Mouse (Mus musculus) midbrain, embryonic 14.5 days (tissue): ENCODE measurements at regions not wholly inside any gene's neighbourhood (a gene's known extent, or its start where the extent isn't known, plus 50 kb on each side); places are given as distances from the start of the nearest gene placed in this dataset.
A peak's percentile ranks its signal among the peaks of the same experiment; 100 is the strongest.

ENCODE experiments used
- ATAC-seq: fragments of 200-750 bp; cut with Nextera tagmentation; 2 replicates; pipeline ENCODE4 v1.8.0; 2017; ENCODE audit warnings: moderate number of reproducible peaks, moderate library complexity; ENCODE audit not compliant: low FRiP score, low TSS enrichment
- DNase-seq: peaks from one replicate; pipeline ENCODE4 v3.0.0-alpha.2; 2015
- H3K27ac ChIP-seq: fragments of 300-500 bp; sonication (generic); replicated peaks from 2 replicates; pipeline ENCODE4 v1.5.1; 2014; ENCODE audit warnings: mild to moderate bottlenecking, low read depth, low read length, moderate library complexity
- H3K27me3 ChIP-seq: fragments of 300-500 bp; sonication (generic); 2 replicates; pipeline ENCODE4 v1.6.1; 2014; ENCODE audit warnings: low read length, control low read depth, mixed read lengths; ENCODE audit not compliant: control insufficient read depth, insufficient read depth
- H3K36me3 ChIP-seq: fragments of 300-500 bp; sonication (generic); 2 replicates; pipeline ENCODE4 v1.6.1; 2014; ENCODE audit warnings: low read length, control low read depth; ENCODE audit not compliant: control insufficient read depth, insufficient read depth
- H3K4me1 ChIP-seq: fragments of 300-500 bp; sonication (generic); 2 replicates; pipeline ENCODE4 v1.6.1; 2014; ENCODE audit warnings: mild to moderate bottlenecking, antibody characterized with exemption, low read length, control low read depth; ENCODE audit not compliant: control insufficient read depth, insufficient read depth
- H3K4me2 ChIP-seq: fragments of 300-500 bp; sonication (generic); 2 replicates; pipeline ENCODE4 v1.6.1; 2014; ENCODE audit warnings: mild to moderate bottlenecking, low read length, moderate library complexity
- H3K4me3 ChIP-seq: fragments of 300-500 bp; sonication (generic); replicated peaks from 2 replicates; pipeline ENCODE4 v1.5.1; 2014; ENCODE audit warnings: low read depth, low read length
- H3K9ac ChIP-seq: fragments of 300-500 bp; sonication (generic); replicated peaks from 2 replicates; pipeline ENCODE4 v1.6.1; 2014; ENCODE audit warnings: mild to moderate bottlenecking, low read length, moderate library complexity
- H3K9me3 ChIP-seq: fragments of 300-500 bp; sonication (generic); 2 replicates; pipeline ENCODE4 v1.6.1; 2016; ENCODE audit warnings: low read length, control low read depth, mixed read lengths; ENCODE audit not compliant: control insufficient read depth
- WGBS: fragments of 180-500 bp; shearing (Covaris S2); extraction: QIAGEN DNeasy Blood & Tissue Kit; methylation state at CpG from one replicate; pipeline ENCODE4 v1.1.7; 2014; 5-methylcytosine and 5-hydroxymethylcytosine counted together

DNA sequence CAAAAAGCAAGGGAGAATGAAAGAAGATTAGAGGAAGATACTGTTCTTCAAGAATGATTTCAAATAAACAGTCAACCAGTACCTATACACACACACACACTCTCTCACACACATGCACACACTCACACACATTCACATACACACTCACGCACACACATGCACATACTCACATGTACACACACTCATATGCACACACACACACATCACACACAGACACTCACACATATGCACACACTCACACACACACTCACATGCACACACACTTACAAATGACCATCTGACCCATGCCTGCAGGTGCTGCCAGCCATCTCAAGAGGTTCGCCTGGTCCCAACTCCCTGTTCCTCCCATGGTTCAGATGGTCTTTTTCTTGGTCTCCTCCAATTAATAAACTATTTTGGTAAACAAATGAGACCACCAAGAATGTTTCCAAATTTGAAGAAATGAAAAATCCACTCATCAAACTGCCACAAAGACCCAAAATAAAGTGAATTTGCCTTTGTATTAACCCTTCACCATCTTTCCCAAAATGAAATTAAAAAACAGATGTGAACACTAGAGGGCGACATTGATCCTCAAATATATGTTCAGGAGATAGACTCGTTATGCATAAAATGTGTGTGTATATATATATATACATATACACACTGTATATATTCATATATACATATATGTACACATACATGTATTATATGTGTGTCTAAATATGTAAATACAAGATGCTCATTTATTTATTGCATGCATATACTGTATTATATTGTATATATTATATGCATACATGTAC is 150.3 kb upstream of the Ank start:
- Histone ChIP-seq H3K4me3 (no peak overlapping the region), H3K27me3 (no peaks in the 10 kb centered on the region), H3K4me2 (no peak overlapping the region), H3K4me1 (no peaks in the 10 kb centered on the region), H3K9me3 (no peaks in the 10 kb centered on the region), H3K9ac (no peak overlapping the region), H3K27ac (no peak overlapping the region), H3K36me3 (no peaks in the 10 kb centered on the region)
- 49% methylated on average over 4 of the region's 4 CpGs for WGBS
- DNase-seq (peak; percentile 86), ATAC-seq (0 out of 2 replicates have a peak, but pooled peaks have one; percentile 46)

- 79% methylated on average over 1 of the region's 1 CpGs for WGBS
Observed at GRCm38 (mm10) chr15:27316746-27317129, 149.7 kb upstream of the Ank start.

GRCm38 (mm10) chr15:27321915-27322665 is 144.4 kb upstream of the Ank start:
- H3K9me3 ChIP-seq: no peaks in the 10 kb centered on the region
- no peak overlapping the region for H3K4me2 ChIP-seq
- H3K4me3 ChIP-seq: no peak overlapping the region
- DNase-seq (no peak), ATAC-seq (no peak)
- no peaks in the 10 kb centered on the region for H3K4me1 ChIP-seq
- no peaks in the 10 kb centered on the region for H3K36me3 ChIP-seq
- no peak overlapping the region for H3K27ac ChIP-seq
- H3K9ac ChIP-seq: no peak overlapping the region
- H3K27me3 ChIP-seq: no peaks in the 10 kb centered on the region
- WGBS: 72% methylated on average over 10 of the region's 10 CpGs

More at GRCm38 (mm10) chr15:27316746-27317129, 149.7 kb upstream of the Ank start:
- Histone ChIP-seq H3K4me3 (no peak overlapping the region), H3K4me1 (no peaks in the 10 kb centered on the region), H3K27me3 (no peaks in the 10 kb centered on the region), H3K27ac (no peak overlapping the region), H3K36me3 (no peaks in the 10 kb centered on the region), H3K4me2 (no peak overlapping the region), H3K9me3 (no peaks in the 10 kb centered on the region), H3K9ac (no peak overlapping the region)
- no peak; the same call in 1 of the 2 replicates for ATAC-seq
- DNase-seq: no peak

- Histone ChIP-seq H3K27ac (no peak overlapping the region), H3K4me1 (no peaks in the 10 kb centered on the region), H3K9ac (no peak overlapping the region)
Observed at GRCm38 (mm10) chr15:27325847-27326548, 140.5 kb upstream of the Ank start.

DNA sequence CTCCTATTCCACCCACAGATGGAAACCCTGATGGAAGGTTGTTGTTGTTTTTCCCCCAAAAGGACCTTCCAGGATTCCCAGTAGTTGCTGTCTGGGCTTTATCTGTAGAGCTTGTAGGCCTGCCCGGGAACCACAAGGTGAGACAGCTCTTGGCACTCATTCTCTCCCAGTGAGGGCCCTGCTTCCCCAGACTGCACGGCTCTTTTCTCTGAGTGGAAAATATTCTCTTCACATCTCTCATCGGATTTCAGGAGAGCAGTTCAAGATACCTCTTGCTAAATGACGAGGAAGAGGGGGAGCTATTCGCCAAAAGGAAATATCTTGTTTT is 140.0 kb upstream of the Ank start:
- peak; percentile 15 for DNase-seq
- Histone ChIP-seq H3K4me1 (no peaks in the 10 kb centered on the region), H3K27ac (no peak overlapping the region), H3K9ac (no peak overlapping the region), H3K36me3 (no peaks in the 10 kb centered on the region), H3K9me3 (no peaks in the 10 kb centered on the region), H3K4me3 (no peak overlapping the region), H3K27me3 (no peaks in the 10 kb centered on the region), H3K4me2 (no peak overlapping the region)
- WGBS: 81% methylated on average over 5 of the region's 5 CpGs
- no peak for ATAC-seq

More at GRCm38 (mm10) chr15:27325847-27326548, 140.5 kb upstream of the Ank start:
- Histone ChIP-seq H3K36me3 (no peaks in the 10 kb centered on the region), H3K4me2 (peak overlapping the region; percentile 35; the same call in 1 of the 2 replicates), H3K4me3 (no peak overlapping the region), H3K9me3 (no peaks in the 10 kb centered on the region), H3K27me3 (no peaks in the 10 kb centered on the region)
- 25% methylated on average over 15 of the region's 15 CpGs for WGBS
- DNase-seq (peak; percentile 90), ATAC-seq (peak; percentile 88)

DNA sequence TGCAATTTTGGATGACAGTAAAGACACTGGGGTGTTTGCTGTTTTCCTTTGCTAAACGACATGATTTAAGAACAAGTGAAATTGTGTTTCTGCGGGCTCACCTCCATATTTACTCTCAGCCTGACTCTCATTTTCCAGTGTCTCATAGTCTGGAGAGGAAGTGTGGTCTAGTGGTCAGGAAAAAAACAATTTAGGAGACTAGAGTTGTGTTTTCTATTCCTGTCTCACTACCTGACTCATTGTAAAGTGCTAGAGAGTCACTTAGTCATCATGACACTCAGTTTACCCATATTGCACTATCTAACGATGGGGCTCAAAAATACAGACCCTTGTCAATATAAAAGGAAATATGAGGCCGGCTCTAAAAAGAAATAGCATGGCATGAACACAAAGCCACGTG is 138.7 kb upstream of the Ank start:
- Histone ChIP-seq H3K4me3 (no peak overlapping the region), H3K27ac (no peak overlapping the region), H3K4me2 (no peak overlapping the region), H3K4me1 (no peaks in the 10 kb centered on the region), H3K36me3 (no peaks in the 10 kb centered on the region), H3K9ac (no peak overlapping the region), H3K27me3 (no peaks in the 10 kb centered on the region), H3K9me3 (no peaks in the 10 kb centered on the region)
- no peak for DNase-seq
- WGBS: 94% methylated on average over 5 of the region's 5 CpGs
- ATAC-seq: no peak

GRCm38 (mm10) chr15:27328441-27328840 is 138.0 kb upstream of the Ank start:
- DNase-seq: peak; percentile 23
- Histone ChIP-seq H3K4me2 (no peak overlapping the region), H3K9ac (no peak overlapping the region), H3K36me3 (no peaks in the 10 kb centered on the region), H3K9me3 (no peaks in the 10 kb centered on the region), H3K4me3 (no peak overlapping the region), H3K27ac (no peak overlapping the region), H3K4me1 (no peaks in the 10 kb centered on the region), H3K27me3 (no peaks in the 10 kb centered on the region)
- 81% methylated on average over 2 of the region's 2 CpGs for WGBS
- ATAC-seq: no peak

DNA sequence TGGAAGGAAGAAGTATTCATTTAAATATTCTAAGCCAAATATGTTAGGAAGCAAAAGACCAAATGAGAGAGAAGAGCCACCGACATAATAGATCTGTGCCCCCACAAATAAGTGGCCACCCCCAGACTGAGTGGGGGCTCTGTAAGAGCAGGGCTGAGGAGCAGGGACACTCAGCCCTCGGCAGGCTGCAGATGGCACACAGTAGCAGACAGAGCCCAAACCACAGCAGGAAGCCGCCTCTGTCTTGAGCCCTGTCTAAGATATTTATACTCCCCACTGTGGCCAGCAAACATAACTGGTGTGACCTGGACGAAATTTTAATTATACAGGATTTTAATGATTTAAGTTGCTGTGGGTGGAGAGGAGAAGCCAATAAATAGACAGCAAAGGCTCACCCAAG is 126.4 kb upstream of the Ank start:
- no peak for DNase-seq
- Histone ChIP-seq H3K4me1 (no peaks in the 10 kb centered on the region), H3K27me3 (no peaks in the 10 kb centered on the region), H3K9me3 (no peaks in the 10 kb centered on the region), H3K9ac (no peak overlapping the region), H3K27ac (no peak overlapping the region), H3K4me3 (no peak overlapping the region), H3K36me3 (no peaks in the 10 kb centered on the region), H3K4me2 (no peak overlapping the region)
- 61% methylated on average over 4 of the region's 4 CpGs for WGBS
- ATAC-seq: no peak
